Mouse (Mus musculus): ENCODE results near the gene Slfnl1. TPM values are rescaled to one million over a fixed set of nuclear protein-coding genes. Genes with fewer than 3 reads are reported as not detected.

Slfnl1 gene
- total RNA-seq, 2 experiments from 2014 or later: 0.19 TPM; not detected in 1

GRCm38 (mm10) chr4:120580894-120581293 lies 48.9 kb downstream of the Slfnl1 start:
- no peak for DNase-seq (ENCODE audit: low spot score in 2 of 2)

GRCm38 (mm10) chr4:120581711-120582110 lies 49.7 kb downstream of the Slfnl1 start:
- no peak for DNase-seq (ENCODE audit: low spot score in 2 of 2)

Other genes starting within 250 kb of the Slfnl1 start
- gene Foxo6, start 244.9 kb upstream of the Slfnl1 start, total RNA-seq (2021): 10 to 100 TPM; 13.2 to 17.9 TPM
- gene Scmh1, start 127.0 kb upstream of the Slfnl1 start, total RNA-seq (2021): 10 to 100 TPM; 78.5 to 84.3 TPM
- 10 to 100 TPM; 39.8 to 43.2 TPM for gene Ctps, start 38.0 kb downstream of the Slfnl1 start, total RNA-seq (2021)
- not detected for gene Gm8439, start 56.5 kb downstream of the Slfnl1 start, total RNA-seq (2021)
- 10 to 100 TPM; 13.1 to 16.5 TPM for gene Cited4, start 134.3 kb downstream of the Slfnl1 start, total RNA-seq (2021)
- gene Kcnq4, start 216.4 kb downstream of the Slfnl1 start, total RNA-seq (2021): 1 to 10 TPM; 9.1 TPM